Mouse (Mus musculus) gastrocnemius, adult 2 months (tissue): ENCODE measurements around the gene Ap5s1. TPM values are rescaled to one million over a fixed set of nuclear protein-coding genes. Genes with fewer than 3 reads are reported as not detected.
A peak's percentile ranks its signal among the peaks of the same experiment; 100 is the strongest.

Source experiments
- DNase-seq: peaks from one replicate; pipeline ENCODE4 v3.0.0; 2022
- H3K27ac ChIP-seq: fragments of 200-600 bp; 2 replicates; pipeline ENCODE4 v1.8.1; 2022; ENCODE audit warnings: mild to moderate bottlenecking
- H3K4me3 ChIP-seq: fragments of 200-600 bp; 2 replicates; pipeline ENCODE4 v1.8.1; 2022; ENCODE audit warnings: mild to moderate bottlenecking, moderate library complexity
- CTCF ChIP-seq: fragments of 200-600 bp; IDR thresholded peaks from 2 replicates; pipeline ENCODE4 v1.8.1; 2022; ENCODE audit warnings: antibody characterized with exemption, mild to moderate bottlenecking, moderate library complexity
- intact Hi-C: fragments of 180-260 bp; cut with DNase I; formaldehyde crosslinking; loops from one replicate; pipeline ENCODE4 v1.15.1; 2025
- long read RNA-seq, 2 experiments: library from polyadenylated mRNA; stranded (forward); transcript quantifications; one replicate each; pipeline ENCODE4 v2.0.0; 2021
- total RNA-seq, 2 experiments: library from RNA; stranded (reverse); gene quantifications; 2 replicates each; pipeline ENCODE4 v1.2.3; 2021

Ap5s1 gene
- total RNA-seq: 10 to 100 TPM; 15.6 to 21.0 TPM
- long read RNA-seq, experiment 1, transcript Ap5s1-205 (2 exons, 868 nt): minor isoform, 8 of 29 reads
- long read RNA-seq, experiment 1, transcript Ap5s1-203 (3 exons, 1,521 nt): major isoform, 17 of 29 reads
- long read RNA-seq, experiment 1, partial matches to known transcripts: 0 of 29 reads
- long read RNA-seq, experiment 1, other reads (novel, unspliced or antisense): 4 of 29 reads
- long read RNA-seq, experiment 2, transcript Ap5s1-205 (2 exons, 868 nt): minor isoform, 6 of 18 reads
- long read RNA-seq, experiment 2, transcript Ap5s1-203 (3 exons, 1,521 nt): major isoform, 9 of 18 reads
- long read RNA-seq, experiment 2, partial matches to known transcripts: 1 of 18 reads
- long read RNA-seq, experiment 2, other reads (novel, unspliced or antisense): 0 of 18 reads

- peak within 1 kb of the TSS; percentile 87 for H3K27ac ChIP-seq
- TF ChIP-seq CTCF: no peak
- intact Hi-C loops: no loop called here
- H3K4me3 ChIP-seq: no peak within 1 kb of the TSS
- DNase-seq: no peak
Observed at GRCm38 (mm10) chr2:131206778-131207177, at the start of gene Ap5s1. Ap5s1 (plus strand) TSS chr2:131207078.

GRCm38 (mm10) chr2:131159491-131159910 lies 47.4 kb upstream of the Ap5s1 start:
- TF ChIP-seq CTCF: no peak
- peak overlapping the region; percentile 97 for H3K27ac ChIP-seq
- H3K4me3 ChIP-seq: peak overlapping the region; percentile 90
- intact Hi-C loops: no loop called here
- no peak for DNase-seq

GRCm38 (mm10) chr2:131159938-131160581 lies 46.8 kb upstream of the Ap5s1 start, which contains the start of gene 1700037H04Rik:
1700037H04Rik (minus strand) TSS chr2:131160081.
- Histone ChIP-seq H3K4me3 (peak within 1 kb of the TSS; percentile 90), H3K27ac (peak within 1 kb of the TSS; percentile 97)
- TF ChIP-seq CTCF: no peak
- peak; percentile 98 for DNase-seq
- intact Hi-C loops: loop anchor here (5.0 kb wide), 2 partner anchors 63 to 92 kb away; no protein-coding TSS in a partner anchor

GRCm38 (mm10) chr2:131160671-131161111 lies 46.2 kb upstream of the Ap5s1 start:
- peak overlapping the region; percentile 90 for H3K4me3 ChIP-seq
- DNase-seq: peak; percentile 32
- intact Hi-C loops: loop anchor here (5.0 kb wide), 2 partner anchors 63 to 92 kb away; no protein-coding TSS in a partner anchor
- H3K27ac ChIP-seq: peak overlapping the region; percentile 97
- TF ChIP-seq CTCF: peak; percentile 56

- H3K4me3 ChIP-seq: no peak overlapping the region
- no peak for DNase-seq
- no peak overlapping the region for H3K27ac ChIP-seq
- TF ChIP-seq CTCF: no peak
- intact Hi-C loops: loop anchor here (5.0 kb wide), 2 partner anchors 67 to 88 kb away; no protein-coding TSS in a partner anchor
Observed at GRCm38 (mm10) chr2:131163924-131164323, 43.0 kb upstream of the Ap5s1 start.

- DNase-seq: no peak
- Histone ChIP-seq H3K27ac (no peak overlapping the region), H3K4me3 (no peak overlapping the region)
- TF ChIP-seq CTCF: no peak
- intact Hi-C loops: no loop called here
Observed at GRCm38 (mm10) chr2:131166172-131166571, 40.7 kb upstream of the Ap5s1 start.

- no peak for TF ChIP-seq CTCF
- intact Hi-C loops: no loop called here
- Histone ChIP-seq H3K27ac (no peak overlapping the region), H3K4me3 (no peak overlapping the region)
- DNase-seq: no peak
Observed at GRCm38 (mm10) chr2:131167984-131168383, 38.9 kb upstream of the Ap5s1 start.

GRCm38 (mm10) chr2:131168914-131169313 lies 38.0 kb upstream of the Ap5s1 start:
- DNase-seq: no peak

GRCm38 (mm10) chr2:131170936-131171335 lies 35.9 kb upstream of the Ap5s1 start:
- intact Hi-C loops: no loop called here
- no peak for TF ChIP-seq CTCF
- Histone ChIP-seq H3K4me3 (peak overlapping the region; percentile 69), H3K27ac (peak overlapping the region; percentile 46)
- DNase-seq: no peak

More at GRCm38 (mm10) chr2:131168914-131169313, 38.0 kb upstream of the Ap5s1 start:
- no peak for TF ChIP-seq CTCF
- intact Hi-C loops: no loop called here
- Histone ChIP-seq H3K27ac (no peak overlapping the region), H3K4me3 (no peak overlapping the region)

GRCm38 (mm10) chr2:131171401-131172104 lies 35.3 kb upstream of the Ap5s1 start:
- TF ChIP-seq CTCF: peak; percentile 44
- intact Hi-C loops: no loop called here
- H3K4me3 ChIP-seq: peak overlapping the region; percentile 69
- peak; percentile 83 for DNase-seq
- peak overlapping the region; percentile 46 for H3K27ac ChIP-seq

- Histone ChIP-seq H3K27ac (no peak overlapping the region), H3K4me3 (no peak overlapping the region)
- DNase-seq: no peak
- intact Hi-C loops: no loop called here
- TF ChIP-seq CTCF: no peak
Observed at GRCm38 (mm10) chr2:131172322-131172721, 34.6 kb upstream of the Ap5s1 start.

- peak overlapping the region; percentile 35; the same call in 1 of the 2 replicates for H3K27ac ChIP-seq
- DNase-seq: peak; percentile 59
- H3K4me3 ChIP-seq: peak overlapping the region; percentile 75
- TF ChIP-seq CTCF: no peak
- intact Hi-C loops: loop anchor here (5.0 kb wide), 1 partner anchor 38 kb away; no protein-coding TSS in a partner anchor
Observed at GRCm38 (mm10) chr2:131174700-131175099, 32.2 kb upstream of the Ap5s1 start.
